Mouse (Mus musculus) testis, adult 2 months (tissue): ENCODE measurements around the gene Cnnm1. TPM values are rescaled to one million over a fixed set of nuclear protein-coding genes. Genes with fewer than 3 reads are reported as not detected.

ENCODE experiments used
- H3K27ac ChIP-seq: fragments of 200-500 bp; 2 replicates; pipeline ENCODE4 v1.5.1; 2012; ENCODE audit warnings: low read depth, low read length; ENCODE audit not compliant: control insufficient read depth, insufficient read depth
- H3K27me3 ChIP-seq: fragments of 200-500 bp; 2 replicates; pipeline ENCODE4 v1.6.1; 2012; ENCODE audit warnings: mild to moderate bottlenecking, low read length, moderate library complexity; ENCODE audit not compliant: control insufficient read depth, insufficient read depth
- H3K36me3 ChIP-seq: fragments of 200-500 bp; 2 replicates; pipeline ENCODE4 v1.6.1; 2012; ENCODE audit warnings: mild to moderate bottlenecking, low read length; ENCODE audit not compliant: control insufficient read depth, insufficient read depth
- H3K4me1 ChIP-seq: fragments of 200-500 bp; 2 replicates; pipeline ENCODE4 v1.6.1; 2012; ENCODE audit warnings: low read length; ENCODE audit not compliant: control insufficient read depth, insufficient read depth
- H3K4me3 ChIP-seq: fragments of 200-500 bp; 2 replicates; pipeline ENCODE4 v1.5.1; 2012; ENCODE audit warnings: low read depth, mild to moderate bottlenecking, low read length, moderate library complexity, mixed read lengths; ENCODE audit not compliant: control insufficient read depth
- CTCF ChIP-seq: fragments of 200-500 bp; IDR thresholded peaks from 2 replicates; pipeline ENCODE4 v1.5.1; 2012; ENCODE audit warnings: low read depth, mild to moderate bottlenecking, inconsistent platforms, low read length, moderate library complexity; ENCODE audit not compliant: control insufficient read depth, insufficient read depth, insufficient replicate concordance
- POLR2A ChIP-seq: fragments of 200-500 bp; IDR thresholded peaks from 2 replicates; pipeline ENCODE4 v1.6.1; 2012; ENCODE audit warnings: low read depth, mild to moderate bottlenecking, inconsistent platforms, low read length, moderate library complexity; ENCODE audit not compliant: control insufficient read depth
- polyA plus RNA-seq: library from polyadenylated mRNA; depleted of rRNA; stranded (reverse); fragments of >200 nt; gene quantifications from 2 replicates; pipeline ENCODE4 v1.2.3, GENCODE M21; 2012

Cnnm1 gene
- polyA plus RNA-seq, 1 experiment: 3.9 TPM

DNA sequence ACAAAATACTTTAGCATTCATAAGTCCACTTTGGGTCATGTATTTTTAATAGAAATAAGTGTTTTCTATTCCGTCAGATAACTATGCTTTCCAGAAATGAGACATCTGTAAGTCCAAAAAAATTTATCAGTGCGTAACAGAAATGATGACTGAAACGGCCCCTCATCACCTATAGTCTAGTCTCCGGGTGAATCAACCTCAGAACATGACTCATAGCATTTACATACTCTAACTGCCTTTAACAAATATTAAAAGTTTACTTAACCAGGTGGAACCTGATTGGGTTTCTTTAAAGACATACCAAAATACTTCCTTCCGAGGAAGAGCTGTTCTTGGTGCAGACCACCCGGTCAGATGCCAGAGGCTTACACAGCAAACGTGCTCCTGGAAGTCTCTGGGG is 78.0 kb downstream of the Cnnm1 start:
- Histone ChIP-seq H3K27ac (no peak overlapping the region), H3K27me3 (no peaks in the 10 kb centered on the region), H3K4me1 (no peaks in the 10 kb centered on the region), H3K36me3 (no peaks in the 10 kb centered on the region), H3K4me3 (no peak overlapping the region)
- TF ChIP-seq POLR2A (no peak), CTCF (no peak)

DNA sequence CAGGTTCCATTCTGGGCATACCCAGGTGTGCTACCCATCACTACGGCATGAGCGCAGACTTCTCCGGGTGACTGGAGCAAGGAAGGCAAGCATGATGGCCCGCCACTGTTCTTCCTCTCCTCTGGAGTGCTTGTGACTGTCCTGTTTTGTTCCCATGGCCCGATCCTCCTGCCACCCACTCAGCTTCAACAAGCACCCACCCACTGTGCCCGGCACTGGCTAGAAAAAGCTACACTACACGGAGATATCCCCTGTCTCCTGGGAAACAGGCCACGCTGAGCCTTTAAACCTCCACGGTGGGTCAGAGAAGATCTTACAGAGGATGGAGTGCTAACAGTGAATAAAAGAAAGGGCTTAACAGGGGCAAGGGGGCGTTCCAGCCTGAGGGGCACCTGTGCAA is 79.0 kb downstream of the Cnnm1 start:
- no peak overlapping the region for H3K27ac ChIP-seq
- peaks cover 3% of the 10 kb centered on the region; the same call in 1 of the 2 replicates for H3K4me1 ChIP-seq
- H3K27me3 ChIP-seq: no peaks in the 10 kb centered on the region
- no peak for TF ChIP-seq CTCF
- no peak for TF ChIP-seq POLR2A
- no peaks in the 10 kb centered on the region for H3K36me3 ChIP-seq
- H3K4me3 ChIP-seq: no peak overlapping the region

DNA sequence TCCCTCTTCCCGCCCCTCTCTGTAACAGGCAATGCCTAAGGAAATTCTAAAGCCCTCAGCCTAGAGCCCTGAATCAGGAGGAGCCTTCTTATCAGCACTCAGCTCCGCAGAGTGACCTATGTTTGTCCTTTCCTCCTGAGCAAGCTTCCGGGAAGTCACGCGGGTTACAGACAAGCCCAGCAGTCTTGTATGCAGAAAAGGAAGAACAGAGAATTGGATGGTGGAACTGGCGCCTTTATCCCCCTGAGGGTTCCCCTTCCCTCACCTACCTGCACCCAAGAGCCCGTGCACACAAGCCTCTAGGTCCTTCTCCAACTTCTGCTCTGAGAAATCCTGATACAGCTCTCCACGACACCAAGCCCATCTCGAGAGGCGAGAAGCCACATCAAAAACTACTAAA is 80.2 kb downstream of the Cnnm1 start:
- no peak overlapping the region for H3K4me3 ChIP-seq
- H3K27ac ChIP-seq: no peak overlapping the region

DNA sequence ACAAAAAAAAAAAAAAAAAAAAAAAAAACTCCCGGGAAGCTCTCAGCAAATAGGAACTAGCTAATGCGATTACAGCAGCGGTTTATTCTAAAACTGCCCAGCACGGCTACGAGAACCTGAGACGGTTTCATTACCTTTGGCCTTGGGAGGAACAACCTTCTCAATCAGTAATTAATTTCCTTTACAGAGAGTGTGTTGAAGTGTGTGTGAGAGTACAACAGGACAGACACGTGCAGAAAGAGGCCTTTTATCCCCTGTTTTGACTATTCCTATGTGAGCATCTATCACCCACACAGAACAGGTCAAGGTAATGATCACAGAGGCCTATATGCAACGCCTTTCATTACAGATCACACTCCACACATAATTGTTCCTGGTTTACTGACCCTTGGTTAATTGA is 81.1 kb downstream of the Cnnm1 start:
- H3K4me3 ChIP-seq: no peak overlapping the region
- H3K4me1 ChIP-seq: peaks cover 10% of the 10 kb centered on the region
- H3K27me3 ChIP-seq: no peaks in the 10 kb centered on the region
- H3K36me3 ChIP-seq: no peaks in the 10 kb centered on the region
- TF ChIP-seq CTCF: no peak
- no peak overlapping the region for H3K27ac ChIP-seq

More for the DNA sequence above, 80.2 kb downstream of the Cnnm1 start:
- no peak for TF ChIP-seq POLR2A
- TF ChIP-seq CTCF: no peak
- Histone ChIP-seq H3K4me1 (peaks cover 10% of the 10 kb centered on the region), H3K36me3 (no peaks in the 10 kb centered on the region), H3K27me3 (no peaks in the 10 kb centered on the region)

DNA sequence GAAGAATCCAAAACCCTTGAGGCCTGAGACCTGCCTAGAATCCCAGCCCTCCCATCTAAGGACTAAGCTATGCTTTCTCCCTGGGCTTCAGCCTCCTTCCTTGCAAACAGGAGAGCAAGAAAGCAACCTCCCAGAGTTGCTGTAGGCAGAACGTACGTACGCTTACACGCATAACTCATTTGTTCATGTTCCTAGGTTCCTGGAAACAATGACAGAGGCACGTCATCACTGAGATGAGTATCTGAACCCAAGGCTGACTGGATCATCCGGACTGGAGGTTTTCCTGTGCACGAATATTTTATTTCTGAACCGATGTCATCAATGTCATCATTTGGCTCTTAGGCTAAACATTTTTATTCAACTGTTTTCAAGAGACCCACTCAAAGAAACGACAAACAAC is 81.8 kb downstream of the Cnnm1 start:
- Histone ChIP-seq H3K27ac (no peak overlapping the region), H3K4me1 (peaks cover 10% of the 10 kb centered on the region), H3K36me3 (no peaks in the 10 kb centered on the region), H3K27me3 (no peaks in the 10 kb centered on the region), H3K4me3 (no peak overlapping the region)
- TF ChIP-seq CTCF: no peak
- TF ChIP-seq POLR2A: no peak

DNA sequence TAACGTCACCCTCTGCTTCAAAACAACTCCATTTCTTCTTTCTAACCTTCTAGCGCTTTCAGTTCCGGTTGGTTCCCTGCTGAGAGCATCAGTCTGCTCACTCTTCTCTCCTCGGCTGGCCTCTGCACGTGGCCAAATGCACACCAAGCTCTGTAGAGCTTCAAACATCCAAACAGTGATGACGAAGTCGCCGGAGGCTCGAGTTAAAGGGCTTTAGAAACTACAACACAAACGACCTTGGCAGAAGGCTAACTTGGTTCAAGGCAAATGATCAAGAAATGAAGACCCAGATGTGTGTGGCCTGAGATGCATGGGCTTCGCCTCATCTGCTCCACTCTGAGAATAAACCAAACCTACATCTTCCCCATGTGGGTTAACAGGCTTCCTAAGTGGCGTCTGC is 83.3 kb downstream of the Cnnm1 start:
- H3K36me3 ChIP-seq: no peaks in the 10 kb centered on the region
- no peak overlapping the region for H3K27ac ChIP-seq
- peak overlapping the region; percentile 89 for H3K4me3 ChIP-seq
- H3K4me1 ChIP-seq: peaks cover 10% of the 10 kb centered on the region
- TF ChIP-seq POLR2A (no peak), CTCF (no peak)
- no peaks in the 10 kb centered on the region for H3K27me3 ChIP-seq

DNA sequence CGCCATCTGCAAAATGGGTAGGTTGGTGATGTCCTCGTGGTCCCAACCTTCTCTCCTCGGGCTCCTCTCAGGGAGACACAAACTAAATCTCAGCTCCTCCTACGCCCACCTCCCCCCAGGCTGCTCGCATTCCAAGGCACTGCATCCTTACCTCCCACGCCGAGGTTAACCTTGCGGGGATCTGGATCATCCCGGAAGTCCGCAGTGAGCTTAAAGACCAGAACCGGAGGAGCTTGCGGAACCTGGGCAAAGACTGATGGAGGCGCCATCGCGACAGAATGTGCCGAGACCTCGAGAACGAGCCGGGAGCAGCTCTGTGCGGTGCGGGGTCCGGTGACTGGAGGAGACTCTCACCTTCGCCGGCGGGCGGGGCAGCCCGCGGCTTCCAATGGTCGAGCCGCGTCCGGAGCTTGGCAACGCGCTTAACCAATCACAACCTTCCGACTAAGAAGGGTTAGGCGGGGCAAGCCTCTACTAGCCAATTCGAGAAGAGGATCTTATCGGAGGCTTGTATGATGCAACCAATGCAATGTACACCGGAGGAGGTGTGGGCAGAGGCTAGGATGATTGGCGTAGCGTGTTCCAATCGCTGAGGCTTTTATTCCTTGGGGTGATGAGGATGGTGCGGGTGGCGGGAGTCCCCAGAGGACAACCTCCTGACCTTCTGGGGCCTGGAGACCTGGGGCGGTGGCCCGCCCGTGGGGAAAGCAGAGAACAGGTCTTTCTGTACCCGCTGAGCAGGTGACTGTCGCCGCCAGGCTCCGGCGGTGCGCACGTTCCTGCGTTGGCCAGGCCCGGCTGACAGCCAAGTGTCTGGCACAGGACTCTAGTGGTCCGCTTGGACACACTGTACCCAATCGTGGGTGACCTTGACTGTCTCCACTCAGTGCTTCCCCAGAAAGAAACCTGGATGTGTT is 84.2 kb downstream of the Cnnm1 start, which contains the start of gene Got1:
Gene Got1, minus strand, starts transcription at position 419 of the 917 bp plus-strand sequence.
- Histone ChIP-seq H3K27ac (peak within 1 kb of the TSS; percentile 74), H3K4me3 (peak within 1 kb of the TSS; percentile 89), H3K4me1 (peaks cover 10% of the 10 kb centered on the region), H3K36me3 (no peaks in the 10 kb centered on the region), H3K27me3 (no peaks in the 10 kb centered on the region)
- no peak for TF ChIP-seq CTCF
- peak; percentile 51 for TF ChIP-seq POLR2A

DNA sequence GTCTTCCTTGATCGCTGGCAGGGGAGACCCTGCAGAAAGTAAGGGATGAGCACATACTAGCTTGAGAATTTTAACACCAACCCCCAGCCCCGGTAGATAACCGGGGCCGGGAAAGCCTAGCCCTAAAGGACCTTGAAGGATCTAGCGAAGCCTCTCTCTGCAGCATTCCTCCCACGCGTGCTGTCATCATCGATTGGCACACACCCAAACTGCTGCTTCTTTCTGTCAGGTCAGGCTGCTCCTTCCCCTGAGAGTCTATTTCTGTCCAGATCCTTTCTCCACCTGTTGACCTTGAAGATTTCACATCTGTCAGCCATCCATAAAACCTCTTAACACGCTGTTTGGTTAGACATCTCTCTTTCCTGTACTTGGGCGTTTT is 84.9 kb downstream of the Cnnm1 start:
- no peaks in the 10 kb centered on the region for H3K27me3 ChIP-seq
- no peaks in the 10 kb centered on the region for H3K36me3 ChIP-seq
- H3K4me3 ChIP-seq: peak overlapping the region; percentile 89
- TF ChIP-seq CTCF (no peak), POLR2A (no peak)
- peak overlapping the region; percentile 74 for H3K27ac ChIP-seq
- H3K4me1 ChIP-seq: peaks cover 10% of the 10 kb centered on the region
